Mouse (Mus musculus) spleen, adult 2 months (tissue): ENCODE measurements around the gene Iscu. TPM values are rescaled to one million over a fixed set of nuclear protein-coding genes. Genes with fewer than 3 reads are reported as not detected.
A peak's percentile ranks its signal among the peaks of the same experiment; 100 is the strongest.

ENCODE experiments used
- DNase-seq, 2 experiments: peaks; one replicate each; pipeline versions ENCODE4 v3.0.0 to v3.0.0-alpha.2; 2012 to 2021; ENCODE audit warnings: low spot score in 2 of 2, low read depth in 1 of 2
- H3K27ac ChIP-seq: fragments of 200-500 bp; 2 replicates; pipeline ENCODE4 v1.5.1; 2012; ENCODE audit warnings: low read length, inconsistent platforms; ENCODE audit not compliant: insufficient read depth
- H3K27me3 ChIP-seq: fragments of 200-500 bp; 2 replicates; pipeline ENCODE4 v1.6.1; 2012; ENCODE audit warnings: mild to moderate bottlenecking, moderate library complexity, low read length, inconsistent platforms; ENCODE audit not compliant: control insufficient read depth, insufficient read depth
- H3K36me3 ChIP-seq: fragments of 200-500 bp; 2 replicates; pipeline ENCODE4 v1.6.1; 2012; ENCODE audit warnings: mild to moderate bottlenecking, low read length, inconsistent platforms; ENCODE audit not compliant: control insufficient read depth, insufficient read depth
- H3K4me1 ChIP-seq: fragments of 200-500 bp; 2 replicates; pipeline ENCODE4 v1.6.1; 2011; ENCODE audit warnings: inconsistent platforms; ENCODE audit not compliant: control insufficient read depth, insufficient read depth, insufficient read length
- H3K4me3 ChIP-seq: fragments of 200-500 bp; 2 replicates; pipeline ENCODE4 v1.5.1; 2011; ENCODE audit warnings: mild to moderate bottlenecking, inconsistent platforms; ENCODE audit not compliant: insufficient read depth, insufficient read length; ENCODE audit errors: extremely low read depth
- CTCF ChIP-seq: fragments of 200-500 bp; IDR thresholded peaks from 2 replicates; pipeline ENCODE4 v1.5.1; 2011; ENCODE audit warnings: mild to moderate bottlenecking, inconsistent platforms; ENCODE audit not compliant: insufficient read depth, insufficient read length, insufficient replicate concordance; ENCODE audit errors: extremely low read depth
- POLR2A ChIP-seq: fragments of 200-500 bp; IDR thresholded peaks from 2 replicates; pipeline ENCODE4 v1.6.1; 2011; ENCODE audit warnings: low read depth, low read length, inconsistent platforms
- WGBS: fragments of 180-500 bp; shearing (Covaris S2); methylation state at CpG from one replicate; pipeline ENCODE4 v1.1.7; 2018; 5-methylcytosine and 5-hydroxymethylcytosine counted together
- polyA plus RNA-seq: library from polyadenylated mRNA; depleted of rRNA; stranded (reverse); fragments of >200 nt; gene quantifications from 2 replicates; pipeline ENCODE4 v1.2.3, GENCODE M21; 2012

The Iscu gene
- polyA plus RNA-seq, 1 experiment, result 79.7 TPM

GRCm38 (mm10) chr5:113786985-113787384 is 14.4 kb downstream of the Iscu start:
- Histone ChIP-seq H3K27ac (no peak overlapping the region), H3K36me3 (no peaks in the 10 kb centered on the region), H3K4me1 (peaks cover 3% of the 10 kb centered on the region; the same call in 1 of the 2 replicates), H3K27me3 (no peaks in the 10 kb centered on the region), H3K4me3 (no peak overlapping the region)
- 8% methylated on average over 5 of the region's 5 CpGs for WGBS
- DNase-seq, result peak in 1 of 2 experiments; percentile 19
- no peak for TF ChIP-seq CTCF
- TF ChIP-seq POLR2A, result no peak

- H3K27me3 ChIP-seq, result no peaks in the 10 kb centered on the region
- DNase-seq, result no peak
- H3K4me3 ChIP-seq, result no peak overlapping the region
- no peaks in the 10 kb centered on the region for H3K36me3 ChIP-seq
- WGBS, result 88% methylated on average over 6 of the region's 6 CpGs
- no peak overlapping the region for H3K27ac ChIP-seq
- TF ChIP-seq CTCF, result no peak
- TF ChIP-seq POLR2A, result no peak
- H3K4me1 ChIP-seq, result peaks cover 3% of the 10 kb centered on the region; the same call in 1 of the 2 replicates
Observed at GRCm38 (mm10) chr5:113788645-113789044, 16.1 kb downstream of the Iscu start.

GRCm38 (mm10) chr5:113789075-113789788 is 16.7 kb downstream of the Iscu start:
- WGBS, result 67% methylated on average over 7 of the region's 7 CpGs
- no peak for DNase-seq
- Histone ChIP-seq H3K36me3 (no peaks in the 10 kb centered on the region), H3K4me3 (no peak overlapping the region), H3K4me1 (no peaks in the 10 kb centered on the region; the same call in 1 of the 2 replicates), H3K27me3 (no peaks in the 10 kb centered on the region), H3K27ac (no peak overlapping the region)
- TF ChIP-seq POLR2A (no peak), CTCF (no peak)

- WGBS, result 54% methylated on average over 11 of the region's 11 CpGs
- H3K4me3 ChIP-seq, result no peak overlapping the region
- TF ChIP-seq CTCF (no peak), POLR2A (no peak)
- H3K27me3 ChIP-seq, result no peaks in the 10 kb centered on the region
- H3K27ac ChIP-seq, result no peak overlapping the region
- no peak for DNase-seq
- H3K4me1 ChIP-seq, result no peaks in the 10 kb centered on the region; the same call in 1 of the 2 replicates
- H3K36me3 ChIP-seq, result no peaks in the 10 kb centered on the region
Observed at GRCm38 (mm10) chr5:113790453-113791196, 18.1 kb downstream of the Iscu start.

GRCm38 (mm10) chr5:113791197-113792095 is 18.9 kb downstream of the Iscu start:
- H3K4me1 ChIP-seq, result no peaks in the 10 kb centered on the region; the same call in 1 of the 2 replicates
- no peak for DNase-seq
- no peak overlapping the region for H3K27ac ChIP-seq

GRCm38 (mm10) chr5:113796401-113797148 is 24.0 kb downstream of the Iscu start:
- 14% methylated on average over 13 of the region's 13 CpGs for WGBS

More at GRCm38 (mm10) chr5:113791197-113792095, 18.9 kb downstream of the Iscu start:
- Histone ChIP-seq H3K27me3 (no peaks in the 10 kb centered on the region), H3K36me3 (no peaks in the 10 kb centered on the region), H3K4me3 (no peak overlapping the region)
- 88% methylated on average over 16 of the region's 16 CpGs for WGBS
- TF ChIP-seq CTCF (no peak), POLR2A (no peak)

More at GRCm38 (mm10) chr5:113796401-113797148, 24.0 kb downstream of the Iscu start:
- H3K36me3 ChIP-seq, result no peaks in the 10 kb centered on the region
- no peaks in the 10 kb centered on the region for H3K4me1 ChIP-seq
- no peak overlapping the region for H3K27ac ChIP-seq
- TF ChIP-seq POLR2A (no peak), CTCF (no peak)
- H3K4me3 ChIP-seq, result no peak overlapping the region
- DNase-seq, result no peak
- no peaks in the 10 kb centered on the region for H3K27me3 ChIP-seq
